Mouse (Mus musculus) olfactory bulb, adult 2 months (tissue): ENCODE results near the gene Gm4631.
"Not testable (repeated sequence)": the region's sequence is repeated elsewhere in the genome, so short reads cannot be mapped to it uniquely, and the experiment has no call there.

Experiments
- CTCF ChIP-seq: fragments of 200-500 bp; IDR thresholded peaks from 2 replicates; pipeline ENCODE4 v1.5.1; 2012; ENCODE audit warnings: low read depth, mild to moderate bottlenecking, low read length, moderate library complexity; ENCODE audit not compliant: insufficient read depth
- POLR2A ChIP-seq: fragments of 200-500 bp; IDR thresholded peaks from 2 replicates; pipeline ENCODE4 v1.6.1; 2012; ENCODE audit warnings: mild to moderate bottlenecking, low read depth, low read length, moderate library complexity; ENCODE audit not compliant: insufficient read depth

GRCm38 (mm10) chr2:175338097-175338496, at the start of gene Gm4631:
- not testable (repeated sequence) for TF ChIP-seq CTCF, POLR2A
